Mouse (Mus musculus) CD8-positive naive resting alpha-beta T cell, adult 57 days (primary cell): ENCODE results near the gene Ing4. TPM values are rescaled to one million over a fixed set of nuclear protein-coding genes. Genes with fewer than 3 reads are reported as not detected.

Experiments
- total RNA-seq: library from RNA; stranded (reverse); gene quantifications from one replicate; pipeline ENCODE4 v1.2.4, GENCODE M21; 2023

The Ing4 gene
- 83.2 TPM for total RNA-seq

DNA sequence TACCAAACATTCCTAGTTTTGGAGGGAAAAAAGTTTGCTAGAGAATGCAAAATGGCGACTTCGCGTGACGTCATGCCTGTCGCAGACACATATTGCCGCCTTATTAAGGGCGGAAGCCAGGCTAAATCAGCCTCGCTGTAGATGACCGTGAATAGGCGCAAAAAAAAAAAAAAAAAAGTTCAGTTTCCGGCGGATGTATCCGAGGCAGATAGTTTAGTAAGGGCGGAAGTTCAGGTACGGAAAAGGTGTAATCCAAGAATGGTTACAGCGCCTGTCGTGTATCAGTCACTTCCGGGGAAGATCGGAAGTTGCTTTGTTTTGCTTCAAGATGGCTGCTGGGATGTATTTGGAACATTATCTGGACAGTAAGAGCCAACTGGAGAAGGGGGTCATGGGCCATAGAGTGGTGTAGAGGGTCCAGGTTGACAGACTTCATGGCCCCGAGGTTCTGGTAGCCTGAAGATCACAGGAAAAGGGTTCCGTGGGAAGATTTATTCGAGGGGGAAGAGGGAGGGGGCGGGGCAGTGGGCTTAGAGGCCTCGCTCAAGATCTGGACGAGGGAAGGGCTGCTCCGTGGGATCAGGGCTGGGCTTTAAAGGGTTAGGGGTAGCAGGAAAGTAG, at the start of gene Ing4:
Gene Ing4 (plus strand): TSS at position 228 of the 621 bp plus-strand sequence.

GRCm38 (mm10) chr6:124996551-124997501, 42.7 kb upstream of the Ing4 start, which contains the start of gene Pianp:
TSS of gene Pianp (plus strand) at chr6:124996694.

GRCm38 (mm10) chr6:125009129-125009180, 30.6 kb upstream of the Ing4 start, which contains the start of gene Zfp384:
TSS of gene Zfp384 (plus strand) at chr6:125009145.

GRCm38 (mm10) chr6:125049678-125050077, 10.1 kb downstream of the Ing4 start, which contains the start of gene Acrbp:
TSS of gene Acrbp (plus strand) at chr6:125049689.

DNA sequence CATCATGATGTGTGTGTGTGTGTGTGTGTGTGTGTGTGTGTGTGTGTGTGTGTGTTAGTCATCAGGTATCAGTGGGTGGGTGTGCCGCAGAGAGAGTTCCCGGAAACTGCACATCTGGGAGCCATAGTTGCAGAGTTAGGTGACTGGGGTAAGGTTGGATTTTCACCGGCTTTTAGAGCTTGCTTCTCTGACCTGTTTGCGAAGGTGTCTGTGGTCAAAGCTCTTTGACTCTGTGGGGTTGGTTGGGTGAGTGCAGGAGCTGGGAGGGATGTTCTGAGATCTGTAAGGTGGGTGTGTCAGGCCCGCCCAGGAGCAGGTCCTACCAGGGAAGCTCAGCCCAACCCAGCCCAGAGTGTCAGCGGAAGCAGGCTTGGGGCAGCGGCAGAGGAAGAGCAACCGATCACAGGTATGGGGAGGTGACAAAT, 28.0 kb downstream of the Ing4 start, which contains the start of gene Lpar5:
Gene Lpar5 (plus strand): TSS at position 350 of the 425 bp plus-strand sequence.

DNA sequence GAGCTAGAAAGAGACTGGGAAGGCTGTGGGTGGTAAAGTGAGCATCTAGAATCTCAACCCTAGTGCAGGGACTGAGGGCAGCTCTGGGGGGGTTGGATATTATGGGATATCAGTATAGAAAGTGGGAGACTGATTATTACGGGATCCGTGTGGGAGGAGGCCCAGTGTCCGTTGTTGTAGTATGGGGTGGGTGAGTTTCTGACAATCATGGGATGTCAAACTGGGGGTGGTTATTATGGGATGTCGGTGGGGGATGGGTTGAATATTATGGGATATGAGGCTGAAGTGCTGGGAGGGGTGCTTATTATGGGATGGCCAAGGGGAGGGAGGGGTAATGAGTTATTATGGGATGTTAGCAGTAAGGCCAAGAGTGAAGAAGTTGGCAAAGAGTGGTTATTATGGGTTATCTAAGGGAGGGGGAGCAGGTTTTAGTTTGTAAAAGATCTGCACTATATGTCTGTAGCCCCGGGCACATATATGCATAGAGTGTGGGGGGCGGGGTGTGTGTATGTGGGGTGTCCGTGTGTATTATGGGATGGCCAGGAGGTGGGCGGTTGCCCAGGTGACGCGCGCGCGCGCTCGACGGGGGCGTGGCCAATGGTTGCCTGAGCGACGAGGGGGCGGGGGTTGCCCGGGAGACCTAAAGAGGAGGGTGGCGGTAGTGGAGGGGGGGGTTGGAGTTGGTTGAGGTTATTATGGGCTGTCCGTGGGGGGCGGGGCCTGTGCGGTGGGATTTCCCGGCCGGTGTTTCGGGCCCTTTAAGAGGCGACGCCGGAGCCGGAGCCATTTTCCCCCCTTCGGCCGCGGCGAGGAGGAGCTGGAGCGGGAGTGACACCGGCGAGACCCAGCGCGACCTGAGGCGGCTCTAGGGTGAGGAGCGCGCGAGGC, 56.1 kb downstream of the Ing4 start, which contains the start of gene Chd4:
Gene Chd4 (plus strand): TSS at position 591 of the 888 bp plus-strand sequence.

Other genes with a start within 250 kb of the Ing4 start
- 3.6 TPM for gene Spsb2, start 231.1 kb upstream of the Ing4 start, total RNA-seq
- 26.1 TPM for gene Tpi1, start 225.5 kb upstream of the Ing4 start, total RNA-seq
- 79.3 TPM for gene Usp5, start 210.3 kb upstream of the Ing4 start, total RNA-seq
- 2.0 TPM for gene Cdca3, start 210.2 kb upstream of the Ing4 start, total RNA-seq
- gene Gnb3, start 199.5 kb upstream of the Ing4 start, total RNA-seq, result not detected
- not detected for gene P3h3, start 182.0 kb upstream of the Ing4 start, total RNA-seq
- not detected for gene Gpr162, start 175.8 kb upstream of the Ing4 start, total RNA-seq
- 9.1 TPM for gene Cd4, start 151.5 kb upstream of the Ing4 start, total RNA-seq
- 0.83 TPM for gene Lag3, start 128.1 kb upstream of the Ing4 start, total RNA-seq
- 25.0 TPM for gene Ptms, start 119.7 kb upstream of the Ing4 start, total RNA-seq
- gene Mlf2, start 108.4 kb upstream of the Ing4 start, total RNA-seq, result 77.4 TPM
- gene Cops7a, start 74.2 kb upstream of the Ing4 start, total RNA-seq, result 33.3 TPM
- 0.21 TPM for gene Pianp, start 43.1 kb upstream of the Ing4 start, total RNA-seq
- 68.9 TPM for gene Zfp384, start 30.6 kb upstream of the Ing4 start, total RNA-seq
- 15.9 TPM for gene Acrbp, start 9.9 kb downstream of the Ing4 start, total RNA-seq
- gene Lpar5, start 28.2 kb downstream of the Ing4 start, total RNA-seq, result 17.4 TPM
- gene Chd4, start 56.2 kb downstream of the Ing4 start, total RNA-seq, result 272 TPM
- 43.1 TPM for gene Nop2, start 92.1 kb downstream of the Ing4 start, total RNA-seq
- gene Iffo1, start 105.5 kb downstream of the Ing4 start, total RNA-seq, result 29.9 TPM
- gene Gapdh, start 126.7 kb downstream of the Ing4 start, total RNA-seq, result 391 TPM
- 42.1 TPM for gene Ncapd2, start 151.9 kb downstream of the Ing4 start, total RNA-seq
- 27.5 TPM for gene Mrpl51, start 152.0 kb downstream of the Ing4 start, total RNA-seq
- 93.5 TPM for gene Vamp1, start 175.8 kb downstream of the Ing4 start, total RNA-seq
- gene Tapbpl, start 192.1 kb downstream of the Ing4 start, total RNA-seq, result 51.6 TPM
- 218 TPM for gene Cd27, start 197.2 kb downstream of the Ing4 start, total RNA-seq
- gene Tuba3a, start 246.3 kb downstream of the Ing4 start, total RNA-seq, result not detected